Mouse (Mus musculus) stomach, embryonic 16.5 days (tissue): ENCODE results near the gene Fam107a. TPM values are rescaled to one million over a fixed set of nuclear protein-coding genes. Genes with fewer than 3 reads are reported as not detected.
A peak's percentile ranks its signal among the peaks of the same experiment; 100 is the strongest.
"Not testable (repeated sequence)": the region's sequence is repeated elsewhere in the genome, so short reads cannot be mapped to it uniquely, and the experiment has no call there.

Experiments used
- ATAC-seq: fragments of 200-750 bp; cut with Nextera tagmentation; 2 replicates; pipeline ENCODE4 v1.8.0; 2017; ENCODE audit warnings: moderate number of reproducible peaks, moderate TSS enrichment; ENCODE audit not compliant: insufficient read depth, low FRiP score
- H3K27ac ChIP-seq: fragments of 300-500 bp; sonication (generic); 2 replicates; pipeline ENCODE4 v1.5.1; 2014; ENCODE audit warnings: low read length
- H3K27me3 ChIP-seq: fragments of 300-500 bp; sonication (generic); 2 replicates; pipeline ENCODE4 v1.6.1; 2014; ENCODE audit warnings: low read length, control low read depth, mixed read lengths; ENCODE audit not compliant: control insufficient read depth, insufficient read depth
- H3K36me3 ChIP-seq: fragments of 300-500 bp; sonication (generic); 2 replicates; pipeline ENCODE4 v1.6.1; 2014; ENCODE audit warnings: low read length; ENCODE audit not compliant: control insufficient read depth, insufficient read depth
- H3K4me1 ChIP-seq: fragments of 300-500 bp; sonication (generic); 2 replicates; pipeline ENCODE4 v1.6.1; 2014; ENCODE audit warnings: low read length, control low read depth, mixed read lengths; ENCODE audit not compliant: control insufficient read depth, insufficient read depth
- H3K4me2 ChIP-seq: fragments of 300-500 bp; sonication (generic); 2 replicates; pipeline ENCODE4 v1.6.1; 2014; ENCODE audit warnings: low read depth, low read length, mixed read lengths
- H3K4me3 ChIP-seq: fragments of 300-500 bp; sonication (generic); replicated peaks from 2 replicates; pipeline ENCODE4 v1.5.1; 2014; ENCODE audit warnings: mild to moderate bottlenecking, low read length
- H3K9ac ChIP-seq: fragments of 300-500 bp; sonication (generic); 2 replicates; pipeline ENCODE4 v1.6.1; 2014; ENCODE audit warnings: low read length
- H3K9me3 ChIP-seq: fragments of 300-500 bp; sonication (generic); replicated peaks from 2 replicates; pipeline ENCODE4 v1.6.1; 2016; ENCODE audit warnings: low read length, control low read depth; ENCODE audit not compliant: control insufficient read depth
- WGBS: fragments of 180-500 bp; shearing (Covaris S2); extraction: QIAGEN DNeasy Blood & Tissue Kit; methylation state at CpG from one replicate; pipeline ENCODE4 v1.1.7; 2014; 5-methylcytosine and 5-hydroxymethylcytosine counted together
- polyA plus RNA-seq: library from polyadenylated mRNA; unstranded; fragments of >200 nt; fragmentation: Nextera tagmentation; extraction: Ambion mirVana; gene quantifications from 2 replicates; pipeline ENCODE4 v1.2.1, GENCODE M21; 2015

The Fam107a gene
- polyA plus RNA-seq, 1 experiment from 2014 or later: 0.25 TPM

DNA sequence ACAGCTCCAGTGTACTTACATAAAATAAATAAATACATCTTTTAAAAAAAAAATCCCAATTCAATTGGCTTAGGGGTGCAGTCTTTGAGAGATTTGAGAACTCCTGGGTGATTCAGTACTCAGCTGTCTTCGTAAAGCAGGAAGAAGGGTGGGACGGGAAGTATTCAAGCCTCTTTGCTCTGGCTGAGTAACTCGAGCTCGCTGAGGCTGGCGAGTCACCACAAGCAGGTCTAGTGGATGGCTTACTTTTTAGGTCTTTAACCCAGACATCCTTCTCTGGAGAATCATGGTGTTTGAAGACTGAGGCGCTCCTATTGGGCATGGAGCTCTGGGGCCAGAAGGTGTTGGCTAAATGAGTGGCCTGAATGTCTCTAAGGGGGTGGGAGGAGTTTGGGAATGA lies 10.9 kb downstream of the Fam107a start:
- H3K4me2 ChIP-seq: no peak overlapping the region
- no peak overlapping the region for H3K27ac ChIP-seq
- no peak overlapping the region for H3K9ac ChIP-seq
- no peaks in the 10 kb centered on the region for H3K36me3 ChIP-seq
- no peak overlapping the region for H3K4me3 ChIP-seq
- no peaks in the 10 kb centered on the region for H3K9me3 ChIP-seq
- 69% methylated on average over 6 of the region's 6 CpGs for WGBS
- ATAC-seq: no peak
- H3K4me1 ChIP-seq: no peaks in the 10 kb centered on the region
- H3K27me3 ChIP-seq: no peaks in the 10 kb centered on the region

DNA sequence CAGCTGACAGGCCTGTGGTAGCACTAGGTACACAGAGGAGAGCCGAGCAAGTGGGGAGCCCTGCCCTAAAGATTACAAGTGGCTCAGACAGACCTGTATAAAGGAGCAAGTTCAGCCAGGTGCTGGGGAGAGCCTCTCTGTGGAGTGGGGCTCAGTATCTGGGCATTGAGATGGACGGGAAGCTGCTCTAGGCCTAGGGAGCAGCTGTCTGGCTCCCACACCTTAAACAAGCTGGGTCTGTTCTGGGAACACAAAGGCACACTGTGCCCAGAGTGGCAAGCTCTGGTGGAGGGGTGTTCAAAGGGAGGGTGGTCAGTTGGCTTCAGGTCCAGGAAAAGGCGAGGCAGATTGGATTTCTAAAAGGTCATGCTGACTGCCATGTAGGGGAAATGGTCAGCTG lies 12.8 kb downstream of the Fam107a start:
- Histone ChIP-seq H3K36me3 (no peaks in the 10 kb centered on the region), H3K9ac (no peak overlapping the region), H3K27ac (no peak overlapping the region), H3K4me2 (no peak overlapping the region), H3K4me3 (no peak overlapping the region), H3K27me3 (no peaks in the 10 kb centered on the region), H3K4me1 (no peaks in the 10 kb centered on the region), H3K9me3 (no peaks in the 10 kb centered on the region)
- ATAC-seq: peak; percentile 63; the same call in 1 of the 2 replicates
- WGBS: 61% methylated on average over 3 of the region's 3 CpGs

DNA sequence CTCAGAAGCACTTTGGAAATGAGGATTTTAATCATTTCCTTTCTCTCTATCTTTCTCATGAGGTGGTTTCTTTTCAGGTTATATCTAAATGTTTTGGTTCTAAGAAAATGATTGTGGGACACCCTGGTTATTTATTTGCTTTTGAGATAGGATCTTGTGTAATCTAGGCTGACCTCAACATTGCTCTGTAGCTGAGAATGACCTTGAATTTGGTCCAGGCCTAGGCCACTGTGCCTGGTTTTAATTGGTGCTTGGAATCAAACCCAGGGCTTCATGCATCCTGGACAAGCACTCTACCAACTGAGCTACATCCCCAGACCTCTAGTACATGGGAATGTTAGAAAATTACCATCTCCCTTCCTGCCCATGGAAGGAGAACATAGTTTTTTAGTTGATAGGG lies 13.7 kb downstream of the Fam107a start:
- H3K9ac ChIP-seq: no peak overlapping the region
- H3K4me1 ChIP-seq: no peaks in the 10 kb centered on the region
- no peaks in the 10 kb centered on the region for H3K9me3 ChIP-seq
- H3K27ac ChIP-seq: no peak overlapping the region
- no peak for ATAC-seq
- H3K4me3 ChIP-seq: no peak overlapping the region
- H3K27me3 ChIP-seq: no peaks in the 10 kb centered on the region
- H3K4me2 ChIP-seq: no peak overlapping the region
- no peaks in the 10 kb centered on the region for H3K36me3 ChIP-seq

DNA sequence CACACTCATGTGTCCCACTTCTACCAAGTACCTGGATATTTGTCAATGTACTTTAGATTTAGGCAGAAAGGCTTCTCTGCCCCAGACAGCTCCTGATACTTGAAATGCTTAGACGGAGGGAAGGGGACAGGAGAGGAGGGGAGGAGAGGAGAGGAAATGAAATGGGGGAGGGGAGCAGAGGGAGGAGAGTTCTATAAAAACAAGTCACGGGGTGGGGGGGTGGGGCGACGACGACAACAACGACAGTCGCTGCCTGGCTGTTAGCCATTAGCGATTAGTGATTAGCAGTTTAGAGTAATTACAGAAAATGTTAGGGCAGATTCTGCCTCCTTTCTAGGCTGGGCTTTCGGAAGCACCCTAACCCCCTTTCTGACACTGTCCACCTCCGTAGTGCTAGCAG lies 15.1 kb downstream of the Fam107a start:
- Histone ChIP-seq H3K36me3 (no peaks in the 10 kb centered on the region), H3K9me3 (no peaks in the 10 kb centered on the region), H3K27ac (no peak overlapping the region), H3K4me1 (no peaks in the 10 kb centered on the region), H3K4me3 (no peak overlapping the region), H3K4me2 (no peak overlapping the region), H3K27me3 (no peaks in the 10 kb centered on the region), H3K9ac (no peak overlapping the region)
- ATAC-seq: no peak
- 21% methylated on average over 10 of the region's 10 CpGs for WGBS

DNA sequence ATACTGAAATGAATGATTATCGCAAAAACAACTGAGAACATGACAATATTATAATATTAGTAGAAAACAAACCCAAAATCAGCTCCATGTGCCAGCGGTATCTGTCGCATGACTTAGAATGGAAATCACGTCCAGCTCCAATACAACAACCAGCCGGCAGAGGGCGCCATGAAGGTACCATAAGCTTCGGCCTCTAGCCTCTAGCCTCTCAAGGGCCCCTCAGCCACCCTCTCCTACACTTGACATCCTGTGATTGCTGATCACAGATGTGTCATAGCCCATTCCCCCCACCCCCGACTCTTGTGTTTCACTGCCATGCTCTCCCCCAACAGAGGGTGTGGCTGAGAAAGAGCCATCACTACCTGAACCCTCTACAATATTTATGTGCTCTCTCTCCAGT lies 17.5 kb downstream of the Fam107a start:
- no peak for ATAC-seq

DNA sequence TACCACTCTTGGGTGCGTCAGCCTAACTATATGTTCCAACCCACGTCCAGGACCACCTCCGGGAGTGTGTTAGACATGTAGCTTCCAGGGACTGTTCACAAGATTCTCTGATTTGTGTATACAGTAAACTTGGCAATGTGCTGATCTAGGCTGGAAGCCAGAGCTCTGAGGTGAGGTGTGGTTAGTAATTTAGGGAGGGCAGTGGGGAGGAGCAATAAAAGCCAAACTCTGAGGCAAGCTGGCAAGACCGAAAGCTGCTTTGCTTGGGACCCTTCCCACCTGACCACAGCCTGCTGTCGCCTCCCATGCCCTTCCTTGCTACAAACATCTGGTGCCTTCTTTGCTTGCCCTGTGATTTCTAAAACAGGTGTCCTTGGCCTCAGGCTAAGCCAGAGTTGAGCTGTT lies 19.9 kb downstream of the Fam107a start:
- 61% methylated on average over 5 of the region's 5 CpGs for WGBS
- ATAC-seq: no peak

More for the DNA sequence above, 17.5 kb downstream of the Fam107a start:
- Histone ChIP-seq H3K4me3 (no peak overlapping the region), H3K27me3 (no peaks in the 10 kb centered on the region), H3K4me2 (no peak overlapping the region), H3K9ac (no peak overlapping the region), H3K27ac (no peak overlapping the region), H3K36me3 (no peaks in the 10 kb centered on the region), H3K9me3 (no peaks in the 10 kb centered on the region), H3K4me1 (no peaks in the 10 kb centered on the region)
- 33% methylated on average over 8 of the region's 8 CpGs for WGBS

DNA sequence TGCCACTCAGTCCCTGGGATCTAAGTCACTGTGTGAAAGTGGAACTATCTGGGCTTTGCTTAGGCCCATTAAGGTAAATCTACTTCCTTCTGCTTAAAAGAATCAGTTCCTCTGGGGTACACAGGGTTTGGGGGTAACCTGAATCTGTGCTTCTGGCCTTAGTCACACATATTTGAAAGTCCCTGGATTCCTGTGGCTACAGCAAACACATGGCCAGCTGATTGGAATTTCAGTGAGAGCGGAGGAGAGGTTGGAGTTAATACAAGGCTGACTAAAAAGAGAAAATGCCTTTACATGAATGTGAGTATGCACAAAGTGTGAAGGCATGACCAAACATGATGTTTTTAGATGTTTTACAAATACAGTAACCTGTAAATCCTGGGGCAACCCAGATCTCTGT lies 23.6 kb downstream of the Fam107a start:
- Histone ChIP-seq H3K4me1 (no peaks in the 10 kb centered on the region), H3K4me2 (no peak overlapping the region), H3K27me3 (no peaks in the 10 kb centered on the region), H3K4me3 (no peak overlapping the region), H3K9me3 (peaks cover 7% of the 10 kb centered on the region; the same call in 1 of the 2 replicates), H3K36me3 (no peaks in the 10 kb centered on the region), H3K9ac (no peak overlapping the region), H3K27ac (no peak overlapping the region)
- WGBS: 93% methylated on average over 1 of the region's 1 CpGs
- no peak for ATAC-seq

More for the DNA sequence above, 19.9 kb downstream of the Fam107a start:
- Histone ChIP-seq H3K9me3 (no peaks in the 10 kb centered on the region), H3K27ac (no peak overlapping the region), H3K4me1 (no peaks in the 10 kb centered on the region), H3K4me3 (no peak overlapping the region), H3K9ac (no peak overlapping the region), H3K4me2 (no peak overlapping the region), H3K27me3 (no peaks in the 10 kb centered on the region), H3K36me3 (no peaks in the 10 kb centered on the region)

DNA sequence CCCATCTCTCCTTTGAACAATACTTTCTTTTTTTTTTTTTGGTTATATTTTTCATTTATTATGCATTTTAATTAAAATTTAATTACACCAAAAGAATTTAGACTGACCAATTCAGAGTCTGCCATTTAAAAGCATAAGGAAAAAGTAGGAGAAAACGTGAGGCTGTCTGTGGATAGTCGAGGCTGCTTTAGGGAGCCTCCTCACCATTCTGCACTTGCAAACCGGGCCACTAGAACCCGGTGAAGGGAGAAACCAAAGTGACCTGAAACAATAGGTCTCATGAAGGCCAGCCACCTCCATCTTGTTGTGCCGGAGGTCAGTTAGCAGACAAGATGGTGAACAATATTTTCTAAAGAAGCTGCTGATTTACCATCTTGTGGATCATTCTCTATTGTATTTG lies 31.2 kb downstream of the Fam107a start:
- not testable (repeated sequence) for H3K4me1 ChIP-seq, H3K4me2 ChIP-seq, H3K27ac ChIP-seq, H3K9ac ChIP-seq, H3K36me3 ChIP-seq, H3K4me3 ChIP-seq, H3K27me3 ChIP-seq, H3K9me3 ChIP-seq
- 82% methylated on average over 5 of the region's 5 CpGs for WGBS
- peak; percentile 83 for ATAC-seq

DNA sequence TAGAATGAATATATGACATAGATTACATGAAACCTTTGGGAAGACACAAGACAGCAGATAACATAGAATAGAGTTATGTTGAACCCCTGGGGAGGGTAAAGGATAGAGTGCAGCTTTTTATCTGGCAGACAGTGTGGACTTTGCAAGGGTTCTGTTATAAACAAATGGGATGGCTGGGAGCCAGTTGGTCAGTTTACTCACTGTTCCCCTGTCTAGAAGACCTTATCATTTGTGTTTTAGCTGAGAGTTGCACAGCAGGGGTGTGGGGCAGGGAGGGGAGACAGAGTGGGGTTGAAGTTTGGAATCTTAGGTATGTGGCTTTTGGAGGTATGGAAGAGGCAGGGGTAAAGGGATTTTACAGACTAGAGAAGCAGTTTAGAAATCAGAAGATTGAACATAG lies 34.0 kb downstream of the Fam107a start:
- H3K4me1 ChIP-seq: peaks cover 8% of the 10 kb centered on the region
- H3K36me3 ChIP-seq: no peaks in the 10 kb centered on the region
- H3K27me3 ChIP-seq: no peaks in the 10 kb centered on the region
- no peaks in the 10 kb centered on the region for H3K9me3 ChIP-seq
- ATAC-seq: no peak
- no peak overlapping the region for H3K4me3 ChIP-seq
- H3K27ac ChIP-seq: no peak overlapping the region
- H3K9ac ChIP-seq: no peak overlapping the region
- H3K4me2 ChIP-seq: no peak overlapping the region

DNA sequence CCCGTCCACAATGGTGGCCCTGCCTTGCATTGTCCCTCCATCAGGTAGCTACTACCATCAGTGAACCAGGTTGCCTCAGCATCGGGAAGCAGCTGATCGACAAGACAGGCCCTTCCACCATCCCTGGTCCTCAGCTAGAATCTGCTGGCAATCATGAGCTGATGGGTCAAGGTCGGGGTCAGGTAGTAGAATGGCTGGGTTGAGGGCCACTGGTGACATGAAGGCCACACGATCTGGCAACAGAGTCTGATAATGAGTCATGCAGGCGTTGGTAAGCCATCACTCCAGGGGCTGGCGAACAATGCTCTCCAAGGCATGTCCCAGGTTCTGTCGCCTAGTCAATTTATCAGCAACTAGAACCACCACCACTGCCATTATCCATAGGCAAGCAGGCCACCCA lies 46.5 kb downstream of the Fam107a start:
- not testable (repeated sequence) for H3K9ac ChIP-seq, H3K36me3 ChIP-seq, H3K9me3 ChIP-seq, H3K4me1 ChIP-seq, H3K27me3 ChIP-seq, H3K27ac ChIP-seq, ATAC-seq, H3K4me2 ChIP-seq, H3K4me3 ChIP-seq
- 83% methylated on average over 8 of the region's 8 CpGs for WGBS
